Mouse (Mus musculus) neural tube, embryonic 15.5 days (tissue): ENCODE measurements around the gene Akap2. TPM values are rescaled to one million over a fixed set of nuclear protein-coding genes. Genes with fewer than 3 reads are reported as not detected.
A peak's percentile ranks its signal among the peaks of the same experiment; 100 is the strongest.

Experiments
- ATAC-seq: fragments of 200-750 bp; cut with Nextera tagmentation; 2 replicates; pipeline ENCODE4 v1.8.0; 2017; ENCODE audit warnings: mild to moderate bottlenecking, moderate TSS enrichment, moderate library complexity; ENCODE audit not compliant: low FRiP score
- H3K27ac ChIP-seq: fragments of 300-500 bp; sonication (generic); replicated peaks from 2 replicates; pipeline ENCODE4 v1.5.1; 2015; ENCODE audit warnings: mild to moderate bottlenecking, inconsistent platforms
- H3K27me3 ChIP-seq: fragments of 300-500 bp; sonication (generic); replicated peaks from 2 replicates; pipeline ENCODE4 v1.6.1; 2015; ENCODE audit warnings: inconsistent platforms
- H3K36me3 ChIP-seq: fragments of 300-500 bp; sonication (generic); 2 replicates; pipeline ENCODE4 v1.6.1; 2015; ENCODE audit warnings: inconsistent platforms
- H3K4me1 ChIP-seq: fragments of 300-500 bp; sonication (generic); 2 replicates; pipeline ENCODE4 v1.6.1; 2015; ENCODE audit warnings: inconsistent platforms
- H3K4me2 ChIP-seq: fragments of 300-500 bp; sonication (generic); 2 replicates; pipeline ENCODE4 v1.6.1; 2015; ENCODE audit warnings: inconsistent platforms, mild to moderate bottlenecking, moderate library complexity
- H3K4me3 ChIP-seq: fragments of 300-500 bp; sonication (generic); replicated peaks from 2 replicates; pipeline ENCODE4 v1.5.1; 2015; ENCODE audit warnings: mild to moderate bottlenecking, inconsistent platforms
- H3K9ac ChIP-seq: fragments of 300-500 bp; sonication (generic); replicated peaks from 2 replicates; pipeline ENCODE4 v1.6.1; 2015; ENCODE audit warnings: mild to moderate bottlenecking, inconsistent platforms
- H3K9me3 ChIP-seq: fragments of 300-500 bp; sonication (generic); replicated peaks from 2 replicates; pipeline ENCODE4 v1.6.1; 2016; ENCODE audit warnings: inconsistent platforms
- WGBS: fragments of 180-500 bp; shearing (Covaris S2); methylation state at CpG from one replicate; pipeline ENCODE4 v1.1.7; 2015; ENCODE audit warnings: mixed read lengths; 5-methylcytosine and 5-hydroxymethylcytosine counted together
- polyA plus RNA-seq: library from polyadenylated mRNA; unstranded; fragments of >200 nt; fragmentation: Nextera tagmentation; extraction: Ambion mirVana; gene quantifications from 2 replicates; pipeline ENCODE4 v1.2.1, GENCODE M21; 2015

Akap2 gene
- polyA plus RNA-seq, 1 experiment from 2014 or later, result 11.0 TPM

GRCm38 (mm10) chr4:57896631-57897030 is 179.2 kb downstream of the Akap2 start:
- H3K36me3 ChIP-seq, result no peaks in the 10 kb centered on the region
- H3K27me3 ChIP-seq, result no peaks in the 10 kb centered on the region
- peaks cover 10% of the 10 kb centered on the region for H3K4me1 ChIP-seq
- no peak overlapping the region for H3K27ac ChIP-seq
- no peak overlapping the region for H3K4me3 ChIP-seq
- no peak overlapping the region for H3K9ac ChIP-seq
- ATAC-seq, result no peak
- no peaks in the 10 kb centered on the region for H3K9me3 ChIP-seq
- WGBS, result 84% methylated on average over 3 of the region's 3 CpGs
- H3K4me2 ChIP-seq, result no peak overlapping the region

GRCm38 (mm10) chr4:57901210-57901609 is 183.8 kb downstream of the Akap2 start:
- H3K4me1 ChIP-seq, result peaks cover 4% of the 10 kb centered on the region; the same call in 1 of the 2 replicates
- H3K9ac ChIP-seq, result no peak overlapping the region
- WGBS, result 6% methylated on average over 4 of the region's 4 CpGs
- no peak overlapping the region for H3K4me2 ChIP-seq
- no peaks in the 10 kb centered on the region for H3K9me3 ChIP-seq
- H3K27me3 ChIP-seq, result no peaks in the 10 kb centered on the region
- no peak overlapping the region for H3K4me3 ChIP-seq
- peak; percentile 30; the same call in 1 of the 2 replicates for ATAC-seq
- no peak overlapping the region for H3K27ac ChIP-seq
- H3K36me3 ChIP-seq, result no peaks in the 10 kb centered on the region

GRCm38 (mm10) chr4:57902619-57903018 is 185.2 kb downstream of the Akap2 start:
- no peak overlapping the region for H3K4me2 ChIP-seq
- no peaks in the 10 kb centered on the region for H3K9me3 ChIP-seq
- WGBS, result 87% methylated on average over 5 of the region's 5 CpGs
- no peak for ATAC-seq
- no peak overlapping the region for H3K27ac ChIP-seq
- no peak overlapping the region for H3K9ac ChIP-seq
- no peaks in the 10 kb centered on the region for H3K36me3 ChIP-seq
- peaks cover 4% of the 10 kb centered on the region; the same call in 1 of the 2 replicates for H3K4me1 ChIP-seq
- no peaks in the 10 kb centered on the region for H3K27me3 ChIP-seq
- no peak overlapping the region for H3K4me3 ChIP-seq

- no peak overlapping the region for H3K4me3 ChIP-seq
- 11% methylated on average over 5 of the region's 5 CpGs for WGBS
Observed at GRCm38 (mm10) chr4:57904211-57904610, 186.8 kb downstream of the Akap2 start.

DNA sequence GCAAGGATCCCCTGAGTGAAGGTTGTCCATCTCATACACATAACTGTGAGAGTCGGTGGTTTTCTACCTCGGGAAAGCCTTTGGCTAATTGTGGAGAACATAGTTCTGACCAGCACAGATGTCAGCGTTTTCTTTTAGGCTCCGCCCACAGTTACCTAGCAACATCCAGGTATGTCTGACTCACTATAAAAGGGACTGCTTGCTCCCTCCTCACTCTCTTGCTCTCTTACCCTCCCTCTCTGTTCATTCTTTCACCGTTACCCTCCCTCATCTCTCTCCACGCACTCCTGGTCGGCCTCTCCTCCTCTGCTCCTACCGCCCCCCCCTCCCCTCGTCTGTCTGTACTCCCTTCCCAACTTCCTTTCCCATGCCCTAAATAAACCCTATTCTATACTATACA is 187.2 kb downstream of the Akap2 start:
- 23% methylated on average over 9 of the region's 9 CpGs for WGBS
- Histone ChIP-seq H3K9me3 (no peaks in the 10 kb centered on the region), H3K27me3 (no peaks in the 10 kb centered on the region), H3K4me3 (no peak overlapping the region), H3K27ac (no peak overlapping the region), H3K9ac (no peak overlapping the region), H3K4me1 (peaks cover 4% of the 10 kb centered on the region; the same call in 1 of the 2 replicates), H3K4me2 (no peak overlapping the region), H3K36me3 (no peaks in the 10 kb centered on the region)
- peak; percentile 56; the same call in 1 of the 2 replicates for ATAC-seq

More at GRCm38 (mm10) chr4:57904211-57904610, 186.8 kb downstream of the Akap2 start:
- ATAC-seq, result peak; percentile 75
- Histone ChIP-seq H3K9ac (no peak overlapping the region), H3K27me3 (no peaks in the 10 kb centered on the region), H3K9me3 (no peaks in the 10 kb centered on the region), H3K36me3 (no peaks in the 10 kb centered on the region), H3K4me2 (no peak overlapping the region), H3K27ac (no peak overlapping the region), H3K4me1 (peaks cover 4% of the 10 kb centered on the region; the same call in 1 of the 2 replicates)

DNA sequence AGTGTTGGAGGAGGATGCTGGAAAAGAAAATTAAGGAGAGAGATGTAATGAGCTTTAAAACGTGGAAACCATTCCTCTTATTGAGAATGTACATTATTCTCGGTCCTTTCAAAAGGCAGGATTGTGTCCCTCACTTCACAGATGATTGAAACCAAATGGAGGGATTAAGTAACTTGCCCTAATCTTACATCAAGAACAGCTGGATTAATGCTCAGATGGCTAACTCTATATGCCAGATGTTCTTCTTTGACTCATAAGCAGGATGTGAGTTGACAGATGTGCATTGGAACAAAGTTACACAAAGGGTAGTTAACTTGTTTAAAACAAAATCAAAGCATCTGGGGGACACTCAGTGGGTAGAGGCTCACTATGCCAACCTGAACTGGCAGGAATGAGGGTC is 189.3 kb downstream of the Akap2 start:
- Histone ChIP-seq H3K4me3 (no peak overlapping the region), H3K27me3 (no peaks in the 10 kb centered on the region), H3K4me2 (no peak overlapping the region), H3K4me1 (peaks cover 4% of the 10 kb centered on the region; the same call in 1 of the 2 replicates), H3K27ac (no peak overlapping the region), H3K9ac (no peak overlapping the region), H3K36me3 (no peaks in the 10 kb centered on the region), H3K9me3 (no peaks in the 10 kb centered on the region)
- 67% methylated on average over 2 of the region's 2 CpGs for whole genome bisulfite sequencing
- no peak for ATAC-seq

DNA sequence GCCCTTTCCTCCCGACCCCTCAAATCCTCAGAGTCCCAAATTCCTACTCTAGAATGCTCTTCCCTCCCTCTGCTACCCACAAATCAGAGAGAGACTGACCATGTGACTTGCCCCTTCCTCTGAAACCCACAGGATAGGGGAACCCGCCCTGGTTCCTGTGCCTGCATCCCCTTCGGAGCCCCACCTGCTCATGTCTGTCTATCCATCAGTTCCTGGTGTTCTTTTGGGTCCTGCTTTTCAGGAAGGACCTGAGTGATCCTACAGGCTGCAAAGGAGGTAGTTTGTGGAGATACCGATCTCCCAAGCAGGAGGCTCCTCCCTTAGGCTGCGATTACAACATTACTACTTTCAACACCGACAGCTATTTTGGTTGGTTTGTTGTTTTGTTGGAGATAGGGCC is 191.4 kb downstream of the Akap2 start:
- ATAC-seq, result no peak
- 85% methylated on average over 6 of the region's 6 CpGs for WGBS
- H3K4me1 ChIP-seq, result peaks cover 4% of the 10 kb centered on the region; the same call in 1 of the 2 replicates
- no peaks in the 10 kb centered on the region for H3K9me3 ChIP-seq
- no peak overlapping the region for H3K27ac ChIP-seq
- H3K4me2 ChIP-seq, result no peak overlapping the region
- H3K9ac ChIP-seq, result no peak overlapping the region
- no peak overlapping the region for H3K4me3 ChIP-seq
- no peaks in the 10 kb centered on the region for H3K27me3 ChIP-seq
- no peaks in the 10 kb centered on the region for H3K36me3 ChIP-seq

- Histone ChIP-seq H3K27me3 (no peaks in the 10 kb centered on the region), H3K4me2 (no peak overlapping the region), H3K4me3 (no peak overlapping the region), H3K9me3 (no peaks in the 10 kb centered on the region), H3K9ac (no peak overlapping the region), H3K36me3 (no peaks in the 10 kb centered on the region), H3K27ac (no peak overlapping the region), H3K4me1 (peaks cover 2% of the 10 kb centered on the region; the same call in 1 of the 2 replicates)
- ATAC-seq, result no peak
Observed at GRCm38 (mm10) chr4:57913021-57913420, 195.6 kb downstream of the Akap2 start.

- H3K27me3 ChIP-seq, result no peaks in the 10 kb centered on the region
Observed at GRCm38 (mm10) chr4:57914193-57915190, 197.0 kb downstream of the Akap2 start.

GRCm38 (mm10) chr4:57915216-57915965 is 197.9 kb downstream of the Akap2 start:
- no peaks in the 10 kb centered on the region for H3K27me3 ChIP-seq
- H3K36me3 ChIP-seq, result no peaks in the 10 kb centered on the region
- H3K27ac ChIP-seq, result no peak overlapping the region
- H3K9me3 ChIP-seq, result no peaks in the 10 kb centered on the region
- H3K4me1 ChIP-seq, result peaks cover 2% of the 10 kb centered on the region; the same call in 1 of the 2 replicates
- WGBS, result 43% methylated on average over 17 of the region's 17 CpGs
- H3K4me3 ChIP-seq, result no peak overlapping the region
- peak overlapping the region; percentile 31 for H3K4me2 ChIP-seq
- no peak overlapping the region for H3K9ac ChIP-seq
- ATAC-seq, result no peak

More at GRCm38 (mm10) chr4:57914193-57915190, 197.0 kb downstream of the Akap2 start:
- Histone ChIP-seq H3K4me1 (peaks cover 2% of the 10 kb centered on the region; the same call in 1 of the 2 replicates), H3K27ac (no peak overlapping the region), H3K9me3 (no peaks in the 10 kb centered on the region), H3K9ac (no peak overlapping the region), H3K4me3 (no peak overlapping the region), H3K36me3 (no peaks in the 10 kb centered on the region), H3K4me2 (no peak overlapping the region)
- WGBS, result 78% methylated on average over 10 of the region's 10 CpGs
- ATAC-seq, result no peak

- Histone ChIP-seq H3K4me2 (peak within 1 kb of the TSS; percentile 31), H3K27ac (no peak within 1 kb of the TSS), H3K36me3 (no peaks in the 10 kb centered on the region), H3K4me3 (no peak within 1 kb of the TSS), H3K9me3 (no peaks in the 10 kb centered on the region), H3K9ac (no peak within 1 kb of the TSS), H3K27me3 (no peaks in the 10 kb centered on the region), H3K4me1 (peaks cover 2% of the 10 kb centered on the region; the same call in 1 of the 2 replicates)
- no peak for ATAC-seq
- WGBS, result 22% methylated on average over 9 of the region's 9 CpGs
Observed at GRCm38 (mm10) chr4:57916201-57916661, 198.8 kb downstream of the Akap2 start, which contains the start of gene D630039A03Rik. Gene D630039A03Rik (minus strand): TSS chr4:57916297.
